Mouse (Mus musculus): ENCODE measurements around the gene Prrt1.

The Prrt1 gene

DNA sequence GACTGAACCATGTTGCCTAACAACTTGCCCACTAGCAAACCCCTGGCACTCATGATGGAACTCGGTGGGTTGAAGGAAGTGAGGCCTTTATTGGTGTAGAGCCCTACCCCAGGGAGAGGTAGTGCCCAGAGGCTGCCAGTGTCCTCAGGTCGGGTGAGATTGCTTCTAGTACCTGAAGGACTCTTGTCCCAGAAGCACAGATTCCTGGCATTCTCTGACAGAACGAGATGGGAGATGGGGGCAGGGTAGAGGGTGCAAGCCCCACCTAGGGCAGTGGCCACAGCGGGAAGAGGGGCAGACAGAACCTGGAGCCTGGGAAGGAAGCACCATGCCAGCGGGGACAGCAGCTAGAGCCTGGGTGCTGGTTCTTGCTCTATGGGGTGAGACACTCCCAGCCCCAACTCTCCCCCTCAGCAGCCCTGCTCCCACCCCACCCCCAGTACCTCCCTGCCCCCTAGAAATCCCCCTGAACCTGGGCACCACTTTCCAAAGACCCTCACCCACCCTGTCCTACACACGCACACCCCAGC is 31.7 kb upstream of the Prrt1 start, which contains the start of gene Ager:
Gene Ager, plus strand, starts transcription at position 297 of the 530 bp plus-strand sequence.
- DNase-seq (ENCODE audit: low spot score) = no peak

- no peak for DNase-seq (ENCODE audit: low spot score)
Measured at GRCm38 (mm10) chr17:34599891-34600290, 29.4 kb upstream of the Prrt1 start.

DNA sequence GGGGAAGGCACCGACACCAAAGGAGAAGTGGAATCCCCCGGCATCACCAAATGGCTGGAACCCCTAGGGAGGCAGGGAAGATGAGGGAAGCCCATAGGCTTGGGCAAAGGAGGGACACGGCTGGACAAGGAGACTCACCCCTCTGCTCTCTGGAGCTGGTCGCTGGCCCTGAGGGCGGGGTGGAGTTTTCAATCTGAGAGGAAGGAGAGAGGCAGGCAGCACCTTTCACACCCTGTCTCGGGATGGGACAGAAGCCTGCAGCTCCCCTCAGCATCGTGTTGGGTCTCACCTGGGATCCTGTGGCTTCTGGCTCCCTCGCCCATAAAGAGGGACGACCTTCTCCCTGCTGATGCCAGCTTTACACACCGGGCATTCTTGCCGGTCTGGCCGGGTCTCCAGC is 27.5 kb upstream of the Prrt1 start:
- DNase-seq (ENCODE audit: low spot score) = no peak

DNA sequence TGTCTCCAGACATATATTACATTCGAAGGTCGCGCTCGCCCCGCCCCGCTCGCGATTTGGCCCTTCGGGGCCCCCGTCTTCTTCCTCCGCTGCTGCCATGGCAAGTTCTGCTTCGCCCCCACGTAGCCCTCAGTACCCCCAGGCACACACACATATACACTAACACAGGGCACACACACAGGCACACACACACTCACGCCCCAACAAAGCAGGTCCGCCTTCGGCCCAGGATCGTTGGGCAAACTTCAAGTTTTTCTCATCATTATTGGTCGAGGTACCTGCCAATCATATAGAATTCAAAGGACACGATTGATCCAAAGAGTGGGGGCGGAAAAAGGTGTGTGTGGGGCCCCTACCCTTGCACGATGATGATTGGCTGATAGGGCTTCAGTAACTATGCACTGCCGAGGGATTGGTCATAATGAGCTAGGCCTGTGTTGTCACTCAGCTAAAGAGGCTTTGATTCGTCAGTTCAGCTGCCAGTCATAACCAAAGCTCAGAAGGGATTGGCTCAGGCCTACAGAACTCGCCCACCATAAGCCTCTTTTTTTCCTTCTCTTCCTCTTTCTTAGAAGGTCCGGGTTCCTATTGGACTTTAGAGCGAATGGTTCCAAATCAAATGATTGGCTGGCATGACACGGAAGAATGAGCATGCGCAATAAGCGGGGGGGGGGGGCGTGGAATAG is 25.8 kb upstream of the Prrt1 start, which contains the start of gene Rnf5:
Gene Rnf5, minus strand, starts transcription at position 316 of the 686 bp plus-strand sequence.
- peak; percentile 100 for DNase-seq (ENCODE audit: low spot score)

DNA sequence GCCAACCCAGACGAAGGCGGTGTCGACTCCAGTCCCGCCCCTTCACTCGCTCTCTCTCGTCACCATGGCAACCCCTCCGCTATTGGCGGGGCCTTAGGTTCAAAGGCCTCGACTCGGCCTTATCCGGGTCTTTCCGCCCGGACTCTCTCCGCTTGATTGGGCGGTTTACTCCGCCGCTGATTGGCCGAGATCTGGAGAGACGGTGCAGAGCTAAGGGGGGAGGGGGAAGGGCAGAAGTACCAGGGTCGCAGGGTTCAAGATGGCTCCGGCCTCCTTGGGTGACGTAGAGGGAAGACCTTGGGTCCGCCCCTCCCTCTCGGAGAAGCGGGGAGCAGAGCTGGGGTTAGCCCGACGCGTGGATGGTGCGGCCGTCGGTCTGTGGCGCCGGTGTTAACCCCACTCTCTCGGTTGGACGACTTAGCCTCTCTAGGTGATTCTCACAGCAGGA is 25.2 kb upstream of the Prrt1 start, which contains the start of gene Agpat1:
Gene Agpat1, plus strand, starts transcription at position 202 of the 448 bp plus-strand sequence.
- DNase-seq (ENCODE audit: low spot score) = peak; percentile 100

GRCm38 (mm10) chr17:34604511-34605237 is 24.7 kb upstream of the Prrt1 start:
- DNase-seq (ENCODE audit: low spot score) = peak; percentile 74

GRCm38 (mm10) chr17:34605609-34606008 is 23.7 kb upstream of the Prrt1 start:
- DNase-seq (ENCODE audit: low spot score) = peak; percentile 97

- peak; percentile 56 for DNase-seq (ENCODE audit: low spot score)
Measured at GRCm38 (mm10) chr17:34606186-34607039, 22.9 kb upstream of the Prrt1 start.

- no peak for DNase-seq (ENCODE audit: low spot score)
Measured at GRCm38 (mm10) chr17:34607997-34608396, 21.3 kb upstream of the Prrt1 start.

GRCm38 (mm10) chr17:34611050-34611449 is 18.3 kb upstream of the Prrt1 start:
- DNase-seq (ENCODE audit: low spot score) = no peak

GRCm38 (mm10) chr17:34613054-34613645 is 16.2 kb upstream of the Prrt1 start:
- no peak for DNase-seq (ENCODE audit: low spot score)

DNA sequence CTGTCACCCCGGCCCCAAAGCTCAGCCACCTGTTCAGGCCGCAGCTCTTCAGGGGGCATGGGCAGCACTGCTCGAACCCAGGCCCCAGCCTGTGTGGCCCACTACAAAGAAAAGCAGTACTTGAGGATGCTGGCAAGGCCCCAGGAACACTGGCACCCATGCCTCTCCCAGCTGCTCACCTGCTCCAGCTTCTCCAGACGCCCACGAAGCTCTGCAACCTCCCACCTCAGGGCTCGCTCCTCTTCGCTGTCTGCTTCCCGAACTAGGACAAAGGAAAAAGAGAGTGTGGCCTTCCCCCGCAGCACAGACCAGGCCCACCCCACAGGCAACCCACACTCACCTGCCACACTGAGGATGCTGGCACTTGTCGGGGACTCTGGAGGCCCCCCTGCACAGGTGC is 15.5 kb upstream of the Prrt1 start:
- DNase-seq (ENCODE audit: low spot score) = no peak

DNA sequence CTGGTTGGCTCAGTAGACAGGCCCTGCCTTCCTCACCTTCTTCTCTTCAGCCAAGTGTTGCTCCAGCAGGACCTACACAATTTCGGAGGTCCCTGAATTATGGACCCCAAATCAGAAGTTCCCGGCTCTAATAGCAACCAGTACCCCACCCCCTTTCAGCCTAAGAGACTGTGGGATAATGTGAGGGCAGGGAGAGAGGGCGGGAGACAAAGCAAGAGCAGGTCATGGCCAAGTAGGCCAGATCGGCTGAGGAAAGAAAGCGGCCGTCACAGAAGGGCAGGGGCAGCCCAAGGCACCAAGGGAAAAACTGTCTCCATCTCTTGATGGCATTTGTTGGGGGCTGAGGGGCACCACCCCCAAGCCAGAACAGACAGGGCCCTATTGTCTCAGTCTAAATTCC is 13.5 kb upstream of the Prrt1 start, which contains the start of gene Egfl8:
Gene Egfl8, minus strand, starts transcription at position 101 of the 400 bp plus-strand sequence.
- DNase-seq (ENCODE audit: low spot score) = no peak

DNA sequence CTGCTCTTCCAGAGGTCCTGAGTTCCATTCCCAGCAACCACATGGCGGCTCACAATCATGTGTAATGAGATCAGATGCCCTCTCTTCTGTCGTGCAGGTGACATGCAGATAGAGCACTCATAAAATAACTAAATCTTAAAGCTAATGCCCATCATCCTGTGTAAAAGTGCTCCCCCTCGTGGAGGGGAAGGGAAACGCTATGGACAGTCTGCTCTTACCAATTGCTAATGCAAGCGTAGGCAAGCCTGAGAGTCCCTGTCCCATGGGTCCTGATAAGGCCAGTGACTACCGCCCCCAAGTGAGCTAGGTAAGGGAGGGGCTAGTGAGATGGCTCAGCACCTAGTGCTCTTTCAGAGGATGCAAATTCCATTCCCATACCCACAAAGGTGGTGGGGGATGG is 10.3 kb upstream of the Prrt1 start:
- peak; percentile 85 for DNase-seq (ENCODE audit: low spot score)

GRCm38 (mm10) chr17:34621006-34621405 is 8.3 kb upstream of the Prrt1 start:
- DNase-seq (ENCODE audit: low spot score) = no peak

- no peak for DNase-seq (ENCODE audit: low spot score)
Measured at GRCm38 (mm10) chr17:34623161-34623560, 6.2 kb upstream of the Prrt1 start.

DNA sequence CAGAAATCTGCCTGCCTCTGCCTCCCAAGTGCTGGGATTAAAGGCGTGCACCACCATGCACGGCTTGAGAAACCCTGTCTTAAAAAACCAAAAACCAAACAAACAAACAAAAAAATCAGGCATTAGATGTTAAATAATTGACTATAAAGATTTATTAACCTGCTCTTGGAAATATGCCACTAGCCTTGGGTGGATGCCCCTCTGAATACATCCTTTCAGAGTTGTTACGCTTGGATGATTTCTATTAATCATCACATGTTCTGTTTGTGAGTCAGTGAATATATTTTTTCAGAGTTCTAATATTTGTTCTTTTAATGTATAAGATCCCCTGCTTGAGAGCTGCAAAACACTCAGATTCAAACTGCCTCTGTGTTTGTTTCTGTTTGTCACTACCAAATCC is 4.4 kb upstream of the Prrt1 start:
- DNase-seq (ENCODE audit: low spot score) = no peak

DNA sequence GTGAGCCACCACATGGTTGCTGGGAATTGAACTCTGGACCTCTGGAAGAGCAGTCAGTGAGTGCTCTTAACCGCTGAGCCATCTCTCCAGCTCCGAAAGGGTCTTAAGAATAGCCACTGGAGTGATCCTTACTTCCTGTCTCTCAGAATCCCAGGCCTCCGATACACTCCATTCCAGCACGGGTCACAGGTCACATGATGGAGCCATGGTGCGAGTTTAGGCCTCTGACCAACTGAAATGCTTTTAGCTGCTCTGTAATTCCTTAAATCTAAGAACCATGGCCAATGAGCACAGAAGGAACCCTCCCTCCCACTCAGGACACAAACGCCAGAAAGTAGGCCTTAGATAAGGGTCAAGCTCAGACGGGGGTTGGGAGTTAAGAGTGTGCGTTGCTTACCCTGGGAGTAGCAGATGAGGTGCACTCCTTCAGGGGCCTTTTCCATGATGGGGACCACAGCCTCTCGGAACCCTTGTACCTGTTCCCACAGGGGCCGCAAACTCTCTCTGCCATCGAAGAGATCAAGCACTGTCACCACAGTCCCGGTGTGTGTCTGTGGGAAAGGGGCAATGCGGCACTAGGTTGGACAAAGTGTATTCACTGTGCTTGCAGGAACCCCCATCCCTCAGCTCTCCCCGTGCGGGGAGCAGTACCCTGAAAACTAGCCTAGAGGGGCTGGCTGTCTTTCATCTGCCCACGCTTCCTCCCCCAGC is 3.1 kb upstream of the Prrt1 start:
- no peak for DNase-seq (ENCODE audit: low spot score)

- DNase-seq (ENCODE audit: low spot score) = peak; percentile 73
Measured at GRCm38 (mm10) chr17:34626773-34627092, 2.6 kb upstream of the Prrt1 start.

GRCm38 (mm10) chr17:34627093-34627942 is 2.0 kb upstream of the Prrt1 start:
- peak; percentile 87 for DNase-seq (ENCODE audit: low spot score)
